Mouse (Mus musculus) liver, embryonic 11.5 days (tissue): ENCODE data around the gene Dmrtc2. TPM values are rescaled to one million over a fixed set of nuclear protein-coding genes. Genes with fewer than 3 reads are reported as not detected.
"Not testable (repeated sequence)": the region's sequence is repeated elsewhere in the genome, so short reads cannot be mapped to it uniquely, and the experiment has no call there.

ENCODE experiments used
- ATAC-seq: fragments of 200-750 bp; cut with Nextera tagmentation; replicated peaks from 2 replicates; pipeline ENCODE4 v1.8.0; 2017; ENCODE audit warnings: moderate number of reproducible peaks, mild to moderate bottlenecking, moderate TSS enrichment, moderate library complexity; ENCODE audit not compliant: low FRiP score
- DNase-seq: peaks from one replicate; pipeline ENCODE4 v3.0.0-alpha.2; 2017; ENCODE audit warnings: low spot score
- H3K27ac ChIP-seq: fragments of 300-500 bp; sonication (generic); 2 replicates; pipeline ENCODE4 v1.5.1; 2014; ENCODE audit warnings: mild to moderate bottlenecking, low read depth, low read length, control low read depth
- H3K27me3 ChIP-seq: fragments of 300-500 bp; sonication (generic); replicated peaks from 2 replicates; pipeline ENCODE4 v1.6.1; 2014; ENCODE audit warnings: low read length, mixed read lengths; ENCODE audit not compliant: control insufficient read depth, insufficient read depth
- H3K36me3 ChIP-seq: fragments of 300-500 bp; sonication (generic); 2 replicates; pipeline ENCODE4 v1.6.1; 2014; ENCODE audit warnings: mild to moderate bottlenecking, low read length, moderate library complexity, mixed read lengths; ENCODE audit not compliant: control insufficient read depth, insufficient read depth
- H3K4me1 ChIP-seq: fragments of 300-500 bp; sonication (generic); replicated peaks from 2 replicates; pipeline ENCODE4 v1.6.1; 2014; ENCODE audit warnings: low read length, mixed read lengths; ENCODE audit not compliant: control insufficient read depth, insufficient read depth
- H3K4me2 ChIP-seq: fragments of 300-500 bp; sonication (generic); 2 replicates; pipeline ENCODE4 v1.6.1; 2014; ENCODE audit warnings: mild to moderate bottlenecking, control low read depth, moderate library complexity
- H3K4me3 ChIP-seq: fragments of 300-500 bp; sonication (generic); 2 replicates; pipeline ENCODE4 v1.5.1; 2014; ENCODE audit warnings: low read depth, low read length, control low read depth
- H3K9ac ChIP-seq: fragments of 300-500 bp; sonication (generic); 2 replicates; pipeline ENCODE4 v1.6.1; 2014; ENCODE audit warnings: low read depth, low read length, control low read depth
- H3K9me3 ChIP-seq: fragments of 300-500 bp; sonication (generic); 2 replicates; pipeline ENCODE4 v1.6.1; 2016; ENCODE audit warnings: low read length, inconsistent platforms, mixed read lengths; ENCODE audit not compliant: control insufficient read depth
- WGBS: fragments of 180-500 bp; shearing (Covaris S2); extraction: QIAGEN DNeasy Blood & Tissue Kit; methylation state at CpG from one replicate; pipeline ENCODE4 v1.1.7; 2014; 5-methylcytosine and 5-hydroxymethylcytosine counted together
- polyA plus RNA-seq: library from polyadenylated mRNA; unstranded; fragments of >200 nt; fragmentation: Nextera tagmentation; extraction: Ambion mirVana; gene quantifications from 2 replicates; pipeline ENCODE4 v1.2.1, GENCODE M21; 2014

Dmrtc2 gene
- polyA plus RNA-seq, 1 experiment from 2014 or later, result not detected

- peaks cover 36% of the 10 kb centered on the region for H3K36me3 ChIP-seq
- H3K4me1 ChIP-seq, result peaks cover 17% of the 10 kb centered on the region
- 59% methylated on average over 3 of the region's 3 CpGs for WGBS
- H3K27ac ChIP-seq, result no peak overlapping the region
- no peak overlapping the region for H3K4me2 ChIP-seq
- no peaks in the 10 kb centered on the region for H3K27me3 ChIP-seq
- H3K9ac ChIP-seq, result no peak overlapping the region
- ATAC-seq, result no peak
- no peaks in the 10 kb centered on the region for H3K9me3 ChIP-seq
- no peak overlapping the region for H3K4me3 ChIP-seq
- peak; percentile 44 for DNase-seq
Measured at GRCm38 (mm10) chr7:24891241-24892124, 21.6 kb downstream of the Dmrtc2 start.

- H3K9me3 ChIP-seq, result no peaks in the 10 kb centered on the region
- no peak overlapping the region for H3K4me3 ChIP-seq
- no peak for ATAC-seq
- no peak overlapping the region for H3K4me2 ChIP-seq
- H3K27me3 ChIP-seq, result no peaks in the 10 kb centered on the region
- peaks cover 12% of the 10 kb centered on the region for H3K4me1 ChIP-seq
- WGBS, result 75% methylated on average over 2 of the region's 2 CpGs
- H3K27ac ChIP-seq, result no peak overlapping the region
- DNase-seq, result no peak
- peaks cover 30% of the 10 kb centered on the region for H3K36me3 ChIP-seq
- no peak overlapping the region for H3K9ac ChIP-seq
Measured at GRCm38 (mm10) chr7:24892125-24892583, 22.3 kb downstream of the Dmrtc2 start.

GRCm38 (mm10) chr7:24895749-24896148 lies 25.9 kb downstream of the Dmrtc2 start:
- ATAC-seq, H3K9ac ChIP-seq, DNase-seq, H3K27ac ChIP-seq, H3K4me2 ChIP-seq, H3K4me1 ChIP-seq, H3K9me3 ChIP-seq, H3K4me3 ChIP-seq, H3K27me3 ChIP-seq, H3K36me3 ChIP-seq: not testable (repeated sequence)
- 82% methylated on average over 2 of the region's 2 CpGs for WGBS

DNA sequence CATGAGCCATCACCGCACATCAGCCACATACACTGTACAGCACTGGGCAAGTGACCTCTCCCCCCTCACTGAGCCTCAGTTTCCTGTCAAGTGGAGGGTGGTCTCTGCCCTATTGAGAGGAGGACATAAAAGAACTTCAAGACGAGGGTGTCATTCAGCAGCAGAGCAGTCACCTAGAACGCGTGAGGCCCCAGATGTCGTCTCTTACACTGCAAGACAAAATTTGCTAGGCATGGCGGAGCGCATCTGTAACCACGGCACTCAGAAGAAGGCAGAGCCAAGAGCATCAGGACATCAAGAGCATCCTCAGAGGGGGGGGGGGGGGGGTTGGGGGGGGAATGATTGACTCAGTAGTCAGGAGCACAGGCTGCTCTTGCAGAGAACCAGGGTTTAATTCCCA lies 26.4 kb downstream of the Dmrtc2 start:
- Histone ChIP-seq H3K9ac (no peak overlapping the region), H3K36me3 (no peaks in the 10 kb centered on the region), H3K4me2 (no peak overlapping the region), H3K27ac (no peak overlapping the region), H3K27me3 (no peaks in the 10 kb centered on the region), H3K9me3 (no peaks in the 10 kb centered on the region), H3K4me1 (no peaks in the 10 kb centered on the region), H3K4me3 (no peak overlapping the region)
- DNase-seq, result no peak
- WGBS, result 87% methylated on average over 8 of the region's 8 CpGs
- no peak for ATAC-seq

DNA sequence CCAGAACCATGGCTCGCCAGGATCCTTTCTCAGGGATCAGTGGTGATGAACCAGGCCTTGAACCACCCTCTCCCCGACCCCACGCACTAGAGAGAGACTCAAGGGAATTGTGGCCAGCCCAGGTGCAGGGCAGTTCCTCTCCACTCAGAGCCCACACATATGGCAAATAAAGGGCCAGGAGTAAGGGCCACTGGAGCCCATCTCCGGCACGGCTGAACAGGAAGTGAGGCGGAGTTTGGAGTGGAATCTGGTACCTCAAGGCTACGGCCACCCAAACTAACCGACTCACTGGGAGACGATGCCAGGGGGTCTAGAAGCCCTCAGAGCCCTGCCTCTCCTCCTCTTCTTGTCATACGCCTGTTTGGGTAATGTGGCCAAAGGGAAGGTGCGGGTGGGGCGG lies 27.4 kb downstream of the Dmrtc2 start, which contains the start of gene Cd79a:
Gene Cd79a (plus strand): TSS at position 158 of the 400 bp plus-strand sequence.
- Histone ChIP-seq H3K27ac (no peak within 1 kb of the TSS), H3K27me3 (no peaks in the 10 kb centered on the region), H3K4me1 (peaks cover 6% of the 10 kb centered on the region), H3K9ac (no peak within 1 kb of the TSS), H3K9me3 (no peaks in the 10 kb centered on the region), H3K4me3 (no peak within 1 kb of the TSS), H3K4me2 (no peak within 1 kb of the TSS), H3K36me3 (no peaks in the 10 kb centered on the region)
- WGBS, result 71% methylated on average over 12 of the region's 12 CpGs
- no peak for DNase-seq
- no peak for ATAC-seq

GRCm38 (mm10) chr7:24897959-24898358 lies 28.1 kb downstream of the Dmrtc2 start:
- no peaks in the 10 kb centered on the region for H3K9me3 ChIP-seq
- H3K4me2 ChIP-seq, result no peak overlapping the region
- H3K4me3 ChIP-seq, result no peak overlapping the region
- no peaks in the 10 kb centered on the region for H3K27me3 ChIP-seq
- no peaks in the 10 kb centered on the region for H3K36me3 ChIP-seq
- WGBS, result 73% methylated on average over 5 of the region's 5 CpGs
- DNase-seq (no peak), ATAC-seq (no peak)
- peaks cover 10% of the 10 kb centered on the region for H3K4me1 ChIP-seq
- H3K27ac ChIP-seq, result no peak overlapping the region
- H3K9ac ChIP-seq, result no peak overlapping the region

DNA sequence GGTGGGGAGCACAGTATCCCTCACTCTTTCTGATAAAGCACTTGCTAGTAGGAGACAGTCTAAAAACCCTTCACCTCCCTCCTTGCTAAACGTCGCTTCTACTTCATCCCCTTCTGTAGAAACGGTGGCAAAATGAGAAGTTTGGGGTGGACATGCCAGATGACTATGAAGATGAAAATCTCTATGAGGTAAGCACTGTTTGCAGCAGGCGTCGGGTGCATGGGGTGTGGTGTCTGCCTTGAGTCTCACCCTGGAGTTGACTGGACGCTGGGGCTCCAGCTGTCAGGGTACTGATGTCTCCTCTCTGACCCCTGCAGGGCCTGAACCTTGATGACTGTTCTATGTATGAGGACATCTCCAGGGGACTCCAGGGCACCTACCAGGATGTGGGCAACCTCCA lies 31.3 kb downstream of the Dmrtc2 start:
- no peak overlapping the region for H3K4me2 ChIP-seq
- peaks cover 20% of the 10 kb centered on the region for H3K4me1 ChIP-seq
- no peaks in the 10 kb centered on the region for H3K36me3 ChIP-seq
- WGBS, result 52% methylated on average over 6 of the region's 6 CpGs
- no peak for DNase-seq
- ATAC-seq, result no peak
- H3K9me3 ChIP-seq, result no peaks in the 10 kb centered on the region
- H3K9ac ChIP-seq, result no peak overlapping the region
- no peak overlapping the region; the same call in 1 of the 2 replicates for H3K27ac ChIP-seq
- H3K4me3 ChIP-seq, result no peak overlapping the region
- no peaks in the 10 kb centered on the region for H3K27me3 ChIP-seq

- no peak for DNase-seq
- no peaks in the 10 kb centered on the region for H3K36me3 ChIP-seq
- H3K4me1 ChIP-seq, result peaks cover 28% of the 10 kb centered on the region
- H3K4me2 ChIP-seq, result peak overlapping the region; percentile 85
- ATAC-seq, result no peak
- H3K27me3 ChIP-seq, result no peaks in the 10 kb centered on the region
- H3K9ac ChIP-seq, result peak overlapping the region; percentile 80; the same call in 1 of the 2 replicates
- peak overlapping the region; percentile 84 for H3K27ac ChIP-seq
- H3K9me3 ChIP-seq, result no peaks in the 10 kb centered on the region
- peak overlapping the region; percentile 80 for H3K4me3 ChIP-seq
- WGBS, result 36% methylated on average over 1 of the region's 1 CpGs
Measured at GRCm38 (mm10) chr7:24901842-24902241, 32.0 kb downstream of the Dmrtc2 start.

- Histone ChIP-seq H3K27ac (peak overlapping the region; percentile 84), H3K9me3 (no peaks in the 10 kb centered on the region), H3K36me3 (no peaks in the 10 kb centered on the region), H3K4me1 (peaks cover 32% of the 10 kb centered on the region), H3K4me2 (peak overlapping the region; percentile 85), H3K9ac (peak overlapping the region; percentile 80), H3K27me3 (no peaks in the 10 kb centered on the region), H3K4me3 (peak overlapping the region; percentile 80)
- WGBS, result 14% methylated on average over 2 of the region's 2 CpGs
- DNase-seq (no peak), ATAC-seq (no peak)
Measured at GRCm38 (mm10) chr7:24902264-24902629, 32.4 kb downstream of the Dmrtc2 start.
